Mouse (Mus musculus): ENCODE data around the gene Isx. TPM values are rescaled to one million over a fixed set of nuclear protein-coding genes. Genes with fewer than 3 reads are reported as not detected.

Gene Isx
- polyA plus RNA-seq, 1 experiment from 2014 or later = not detected

DNA sequence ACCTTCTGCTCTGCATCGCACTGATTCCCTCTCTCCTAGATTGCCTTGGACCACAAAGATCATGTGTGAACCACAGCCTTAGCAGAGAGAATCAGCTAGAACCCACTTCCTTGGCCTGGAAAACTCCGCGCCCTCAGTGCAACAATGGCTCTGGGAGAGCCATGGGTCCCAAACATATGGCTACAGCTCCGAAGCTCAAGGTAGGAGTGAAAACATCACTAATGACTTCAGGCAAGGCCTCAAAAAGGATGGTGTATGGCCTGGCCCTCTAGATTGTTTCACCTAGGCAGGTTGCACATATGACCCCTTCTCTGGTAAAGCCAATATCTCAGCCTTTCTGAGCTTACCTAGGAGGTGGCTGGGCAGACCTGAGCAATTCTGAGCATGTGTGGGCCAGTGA, 18.2 kb upstream of the Isx start:
- Histone ChIP-seq H3K27ac (ENCODE audit: low read depth, low read length) (no peak overlapping the region), H3K4me2 (ENCODE audit: low read depth) (no peak overlapping the region), H3K27me3 (ENCODE audit: control insufficient read depth, insufficient read depth, low read length) (no peaks in the 10 kb centered on the region), H3K9ac (ENCODE audit: low read length) (no peak overlapping the region), H3K4me3 (ENCODE audit: low read depth, low read length) (no peak overlapping the region), H3K9me3 (ENCODE audit: control insufficient read depth, low read length) (no peaks in the 10 kb centered on the region), H3K36me3 (ENCODE audit: control insufficient read depth, insufficient read depth, low read length) (no peaks in the 10 kb centered on the region), H3K4me1 (ENCODE audit: control insufficient read depth, insufficient read depth, low read length) (no peaks in the 10 kb centered on the region)
- DNase-seq (ENCODE audit: low spot score) = no peak
- no peak for ATAC-seq (ENCODE audit: insufficient read depth, low FRiP score, low TSS enrichment)
- 90% methylated on average over 4 of the region's 4 CpGs for WGBS

DNA sequence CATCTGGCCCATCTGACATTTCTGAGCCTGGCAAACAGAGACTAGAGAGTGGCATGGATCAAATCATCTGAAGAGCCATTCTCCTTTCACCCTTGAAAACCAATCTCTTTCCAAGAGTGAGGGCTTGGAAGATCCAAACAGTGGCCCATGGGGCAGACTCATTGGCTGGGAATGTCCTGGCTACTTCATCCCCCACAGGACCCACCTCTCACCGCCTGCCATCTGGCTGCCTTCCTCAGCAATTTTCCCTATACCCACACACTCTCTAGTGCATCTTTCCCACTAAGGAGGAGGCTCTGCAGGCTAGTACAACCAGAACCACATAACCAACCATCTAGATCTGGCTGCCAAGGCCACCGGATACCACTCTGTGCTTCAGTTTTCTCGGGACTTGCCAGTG, 17.6 kb upstream of the Isx start:
- H3K4me3 ChIP-seq (ENCODE audit: low read depth, low read length) = no peak overlapping the region
- H3K27ac ChIP-seq (ENCODE audit: low read depth, low read length) = no peak overlapping the region
- H3K9me3 ChIP-seq (ENCODE audit: control insufficient read depth, low read length) = no peaks in the 10 kb centered on the region
- H3K4me1 ChIP-seq (ENCODE audit: control insufficient read depth, insufficient read depth, low read length) = no peaks in the 10 kb centered on the region
- ATAC-seq (ENCODE audit: insufficient read depth, low FRiP score, low TSS enrichment) = no peak
- no peak for DNase-seq (ENCODE audit: low spot score)
- no peaks in the 10 kb centered on the region for H3K27me3 ChIP-seq (ENCODE audit: control insufficient read depth, insufficient read depth, low read length)
- WGBS = 88% methylated on average over 3 of the region's 3 CpGs
- no peak overlapping the region for H3K4me2 ChIP-seq (ENCODE audit: low read depth)
- no peaks in the 10 kb centered on the region for H3K36me3 ChIP-seq (ENCODE audit: control insufficient read depth, insufficient read depth, low read length)
- H3K9ac ChIP-seq (ENCODE audit: low read length) = no peak overlapping the region

GRCm38 (mm10) chr8:74859241-74859640, 13.7 kb upstream of the Isx start:
- H3K36me3 ChIP-seq (ENCODE audit: control insufficient read depth, insufficient read depth, low read length) = no peaks in the 10 kb centered on the region
- no peaks in the 10 kb centered on the region for H3K27me3 ChIP-seq (ENCODE audit: control insufficient read depth, insufficient read depth, low read length)
- no peak overlapping the region for H3K27ac ChIP-seq (ENCODE audit: low read depth, low read length)
- H3K9me3 ChIP-seq (ENCODE audit: control insufficient read depth, low read length) = no peaks in the 10 kb centered on the region
- 95% methylated on average over 4 of the region's 4 CpGs for WGBS
- no peak overlapping the region for H3K4me3 ChIP-seq (ENCODE audit: low read depth, low read length)
- no peak overlapping the region for H3K4me2 ChIP-seq (ENCODE audit: low read depth)
- no peak overlapping the region for H3K9ac ChIP-seq (ENCODE audit: low read length)
- ATAC-seq (ENCODE audit: insufficient read depth, low FRiP score, low TSS enrichment) = no peak
- H3K4me1 ChIP-seq (ENCODE audit: control insufficient read depth, insufficient read depth, low read length) = no peaks in the 10 kb centered on the region
- no peak for DNase-seq (ENCODE audit: low spot score)

GRCm38 (mm10) chr8:74860449-74860848, 12.5 kb upstream of the Isx start:
- Histone ChIP-seq H3K4me2 (ENCODE audit: low read depth) (no peak overlapping the region), H3K4me1 (ENCODE audit: control insufficient read depth, insufficient read depth, low read length) (no peaks in the 10 kb centered on the region), H3K27me3 (ENCODE audit: control insufficient read depth, insufficient read depth, low read length) (no peaks in the 10 kb centered on the region), H3K9ac (ENCODE audit: low read length) (no peak overlapping the region), H3K4me3 (ENCODE audit: low read depth, low read length) (no peak overlapping the region), H3K9me3 (ENCODE audit: control insufficient read depth, low read length) (no peaks in the 10 kb centered on the region), H3K27ac (ENCODE audit: low read depth, low read length) (no peak overlapping the region), H3K36me3 (ENCODE audit: control insufficient read depth, insufficient read depth, low read length) (no peaks in the 10 kb centered on the region)
- WGBS = 62% methylated on average over 6 of the region's 6 CpGs
- 0 out of 2 replicates have a peak, but pooled peaks have one; percentile 48 for ATAC-seq (ENCODE audit: insufficient read depth, low FRiP score, low TSS enrichment)
- peak; percentile 24 for DNase-seq (ENCODE audit: low spot score)

DNA sequence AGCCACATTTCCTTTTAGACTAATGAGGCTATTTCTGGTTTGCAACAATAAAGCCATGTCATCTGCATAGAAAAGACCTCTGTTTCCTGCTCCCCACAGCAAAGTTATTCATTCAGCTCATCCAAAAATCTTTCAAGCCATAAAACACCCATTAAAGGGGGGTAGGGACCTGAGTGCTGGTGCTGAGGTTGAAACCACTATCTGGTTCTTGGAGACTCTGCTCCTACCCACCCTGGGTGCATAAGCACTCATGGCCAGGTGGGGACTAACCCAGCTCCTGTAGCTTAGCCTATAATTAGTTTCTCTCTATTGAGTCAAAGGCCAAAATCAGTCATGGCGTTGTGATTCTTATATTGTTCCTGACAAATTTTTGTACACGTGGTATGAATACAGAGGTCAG, 10.4 kb upstream of the Isx start:
- H3K9ac ChIP-seq (ENCODE audit: low read length) = no peak overlapping the region
- H3K4me1 ChIP-seq (ENCODE audit: control insufficient read depth, insufficient read depth, low read length) = no peaks in the 10 kb centered on the region
- H3K9me3 ChIP-seq (ENCODE audit: control insufficient read depth, low read length) = no peaks in the 10 kb centered on the region
- 76% methylated on average over 2 of the region's 2 CpGs for WGBS
- no peaks in the 10 kb centered on the region for H3K36me3 ChIP-seq (ENCODE audit: control insufficient read depth, insufficient read depth, low read length)
- ATAC-seq (ENCODE audit: insufficient read depth, low FRiP score, low TSS enrichment) (no peak), DNase-seq (ENCODE audit: low spot score) (no peak)
- no peak overlapping the region for H3K4me2 ChIP-seq (ENCODE audit: low read depth)
- no peak overlapping the region for H3K27ac ChIP-seq (ENCODE audit: low read depth, low read length)
- H3K4me3 ChIP-seq (ENCODE audit: low read depth, low read length) = no peak overlapping the region
- no peaks in the 10 kb centered on the region for H3K27me3 ChIP-seq (ENCODE audit: control insufficient read depth, insufficient read depth, low read length)

DNA sequence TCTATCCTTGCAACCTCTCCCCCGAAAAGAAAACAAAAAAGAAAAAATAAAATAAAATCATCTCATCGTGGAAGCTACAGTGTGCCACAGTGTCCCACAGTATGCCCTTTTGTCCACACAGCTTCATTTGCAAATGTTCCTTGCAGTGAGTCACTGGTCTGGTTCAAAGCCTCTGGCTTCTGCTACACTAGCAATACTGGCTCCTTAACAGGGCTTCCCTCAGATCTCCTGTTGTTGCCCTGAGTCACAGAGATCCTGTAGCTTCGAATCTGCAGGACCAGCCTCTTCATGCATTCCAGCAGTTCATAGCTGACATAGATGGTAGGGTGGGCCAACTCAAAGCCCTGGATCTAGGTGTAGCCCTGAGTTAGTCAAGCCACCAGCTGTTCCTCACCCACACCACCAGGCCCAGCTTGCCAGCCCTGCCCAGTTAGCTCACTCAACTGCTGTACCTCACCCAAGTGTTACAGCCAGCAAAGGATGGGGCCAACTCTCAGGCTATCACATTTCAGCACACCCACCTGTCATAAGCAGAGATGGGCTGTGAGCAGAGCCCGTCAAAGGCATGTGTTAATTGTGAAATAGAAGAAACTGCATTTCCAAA, 2.5 kb upstream of the Isx start:
- no peak overlapping the region for H3K4me3 ChIP-seq (ENCODE audit: low read depth, low read length)

DNA sequence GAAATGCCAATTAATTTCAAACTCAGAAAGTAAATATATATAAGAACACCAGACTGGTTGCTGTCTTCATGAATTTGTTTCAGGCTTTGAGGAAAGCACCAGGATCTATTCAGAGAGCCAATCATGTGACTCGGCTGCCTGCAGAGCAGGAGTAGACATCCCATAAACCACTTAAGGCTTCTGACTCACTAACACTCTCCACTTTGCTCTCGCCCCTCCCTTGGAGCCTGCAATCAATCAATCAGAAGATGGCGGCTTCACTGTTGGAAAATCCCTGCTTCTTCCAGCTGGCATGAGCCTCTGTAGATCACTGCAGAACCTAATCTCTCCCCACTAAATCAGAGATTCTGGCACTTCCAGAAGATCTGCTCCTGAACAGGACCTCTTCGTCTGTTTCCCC, 1.3 kb upstream of the Isx start:
- Histone ChIP-seq H3K4me1 (ENCODE audit: control insufficient read depth, insufficient read depth, low read length) (no peaks in the 10 kb centered on the region), H3K4me3 (ENCODE audit: low read depth, low read length) (no peak overlapping the region), H3K4me2 (ENCODE audit: low read depth) (no peak overlapping the region), H3K27me3 (ENCODE audit: control insufficient read depth, insufficient read depth, low read length) (no peaks in the 10 kb centered on the region), H3K27ac (ENCODE audit: low read depth, low read length) (no peak overlapping the region), H3K9me3 (ENCODE audit: control insufficient read depth, low read length) (no peaks in the 10 kb centered on the region), H3K9ac (ENCODE audit: low read length) (no peak overlapping the region), H3K36me3 (ENCODE audit: control insufficient read depth, insufficient read depth, low read length) (no peaks in the 10 kb centered on the region)
- WGBS = 16% methylated on average over 4 of the region's 4 CpGs
- DNase-seq (ENCODE audit: low spot score) = no peak
- ATAC-seq (ENCODE audit: insufficient read depth, low FRiP score, low TSS enrichment) = no peak

More for the DNA sequence above, 2.5 kb upstream of the Isx start:
- no peaks in the 10 kb centered on the region for H3K4me1 ChIP-seq (ENCODE audit: control insufficient read depth, insufficient read depth, low read length)
- H3K27ac ChIP-seq (ENCODE audit: low read depth, low read length) = no peak overlapping the region
- no peak overlapping the region for H3K4me2 ChIP-seq (ENCODE audit: low read depth)
- H3K36me3 ChIP-seq (ENCODE audit: control insufficient read depth, insufficient read depth, low read length) = no peaks in the 10 kb centered on the region
- no peaks in the 10 kb centered on the region for H3K27me3 ChIP-seq (ENCODE audit: control insufficient read depth, insufficient read depth, low read length)
- DNase-seq (ENCODE audit: low spot score) = no peak
- WGBS = 77% methylated on average over 4 of the region's 4 CpGs
- H3K9ac ChIP-seq (ENCODE audit: low read length) = no peak overlapping the region
- no peak for ATAC-seq (ENCODE audit: insufficient read depth, low FRiP score, low TSS enrichment)
- no peaks in the 10 kb centered on the region for H3K9me3 ChIP-seq (ENCODE audit: control insufficient read depth, low read length)

GRCm38 (mm10) chr8:74872151-74872823, 686 bp upstream of the Isx start:
- Histone ChIP-seq H3K9me3 (ENCODE audit: control insufficient read depth, low read length) (no peaks in the 10 kb centered on the region), H3K4me3 (ENCODE audit: low read depth, low read length) (no peak overlapping the region), H3K4me2 (ENCODE audit: low read depth) (no peak overlapping the region), H3K36me3 (ENCODE audit: control insufficient read depth, insufficient read depth, low read length) (no peaks in the 10 kb centered on the region), H3K27me3 (ENCODE audit: control insufficient read depth, insufficient read depth, low read length) (no peaks in the 10 kb centered on the region), H3K27ac (ENCODE audit: low read depth, low read length) (no peak overlapping the region), H3K9ac (ENCODE audit: low read length) (no peak overlapping the region), H3K4me1 (ENCODE audit: control insufficient read depth, insufficient read depth, low read length) (no peaks in the 10 kb centered on the region)
- no peak for DNase-seq (ENCODE audit: low spot score)
- ATAC-seq (ENCODE audit: insufficient read depth, low FRiP score, low TSS enrichment) = no peak
- WGBS = 81% methylated on average over 7 of the region's 7 CpGs

DNA sequence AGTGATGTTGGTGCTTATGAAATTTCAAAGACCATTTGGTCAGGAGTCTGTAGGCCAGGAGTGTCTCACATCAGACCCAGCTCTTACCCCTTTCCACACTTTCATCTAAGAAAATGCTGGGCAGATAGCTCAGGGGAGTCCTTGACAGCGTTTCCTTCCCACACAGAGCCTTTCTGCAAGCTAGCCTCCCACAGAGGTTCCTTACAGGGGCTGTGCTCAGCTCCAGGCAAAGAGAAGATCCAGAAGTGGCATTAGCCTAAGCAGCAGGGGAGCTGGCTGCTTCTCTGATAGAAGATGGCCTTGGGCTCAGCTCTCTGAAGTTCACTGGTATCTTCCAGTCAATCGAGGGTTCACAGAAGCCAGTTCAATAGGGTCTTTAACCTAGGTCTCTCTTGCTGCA, 1.6 kb downstream of the Isx start:
- 75% methylated on average over 2 of the region's 2 CpGs for WGBS

More for the DNA sequence above, 1.6 kb downstream of the Isx start:
- DNase-seq (ENCODE audit: low spot score) (no peak), ATAC-seq (ENCODE audit: insufficient read depth, low FRiP score, low TSS enrichment) (no peak)
- H3K36me3 ChIP-seq (ENCODE audit: control insufficient read depth, insufficient read depth, low read length) = no peaks in the 10 kb centered on the region
- H3K4me1 ChIP-seq (ENCODE audit: control insufficient read depth, insufficient read depth, low read length) = no peaks in the 10 kb centered on the region
- H3K27me3 ChIP-seq (ENCODE audit: control insufficient read depth, insufficient read depth, low read length) = no peaks in the 10 kb centered on the region
- H3K27ac ChIP-seq (ENCODE audit: low read depth, low read length) = no peak overlapping the region
- no peaks in the 10 kb centered on the region for H3K9me3 ChIP-seq (ENCODE audit: control insufficient read depth, low read length)
- H3K4me3 ChIP-seq (ENCODE audit: low read depth, low read length) = no peak overlapping the region
- no peak overlapping the region for H3K9ac ChIP-seq (ENCODE audit: low read length)
- no peak overlapping the region for H3K4me2 ChIP-seq (ENCODE audit: low read depth)
